In the genomic region with DNA sequence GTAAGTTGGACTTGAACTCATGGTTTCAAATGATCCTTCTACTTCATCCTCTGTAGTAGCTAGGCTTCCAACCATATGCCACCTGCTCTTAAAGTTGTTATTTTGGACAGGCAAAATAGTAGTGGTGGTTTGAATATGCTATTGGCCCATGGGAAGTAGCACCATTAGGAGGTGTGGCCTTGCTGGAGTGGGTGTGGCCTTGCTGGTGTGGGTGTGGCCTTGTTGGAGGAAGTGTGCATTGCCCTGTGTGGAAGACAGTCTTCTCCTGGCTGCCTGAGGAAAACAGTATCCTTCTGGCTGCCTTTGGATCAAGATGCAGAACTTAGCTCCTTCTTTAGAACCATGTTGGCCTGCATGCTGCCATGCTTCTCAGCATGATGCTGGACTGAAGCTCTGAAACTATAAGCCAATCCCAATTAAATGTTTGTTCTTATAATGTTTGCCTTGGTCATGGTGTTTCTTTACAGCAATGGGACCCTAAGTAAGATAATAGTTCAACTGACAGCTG, we compare ENCODE assay signal across 17 mouse cellular contexts. TPM values are rescaled to one million over a fixed set of nuclear protein-coding genes. Genes with fewer than 3 reads are reported as not detected.
DNase-seq lines count a peak whose midpoint lies in the region; ATAC-seq and TF ChIP-seq lines count a peak whose summit lies in the region.
"Had no signal": no experiment of that assay in that cellular context is flagged by ENCODE, and none has a peak within 500 bp of the region (broad histone marks: within the 10 kb centered on the region; RNA-seq: fewer than 3 reads in every experiment).

No protein-coding gene starts in this region.

- H3K27me3 ChIP-seq in thymus, adult 2 months (ENCODE audit: control insufficient read depth, insufficient read depth, low read length): no peaks in the 10 kb centered on the region
- H3K27me3 ChIP-seq in liver, adult 2 months (ENCODE audit: control insufficient read depth, insufficient read depth, low read length): no peaks in the 10 kb centered on the region
- H3K27me3 ChIP-seq: embryonic facial prominence, embryonic 13.5 days; forebrain, embryonic 12.5 days; neural tube, embryonic 12.5 days; Patski had no signal

- no peaks in the 10 kb centered on the region for H3K36me3 ChIP-seq in thymus, adult 2 months (ENCODE audit: control insufficient read depth, insufficient read depth, low read length)
- H3K36me3 ChIP-seq in liver, adult 2 months (ENCODE audit: control insufficient read depth, insufficient read depth, low read length): no peaks in the 10 kb centered on the region
- H3K36me3 ChIP-seq: embryonic facial prominence, embryonic 13.5 days; forebrain, embryonic 12.5 days; midbrain, embryonic 10.5 days; neural tube, embryonic 12.5 days had no signal

- no peaks in the 10 kb centered on the region for H3K4me1 ChIP-seq in thymus, adult 2 months (replicated peaks; ENCODE audit: control insufficient read depth, insufficient read depth, low read length)
- no peaks in the 10 kb centered on the region; the same call in 1 of the 2 replicates for H3K4me1 ChIP-seq in liver, adult 2 months (ENCODE audit: control insufficient read depth, insufficient read depth, low read length)

- intact Hi-C loops in heart, postnatal 10 days (cut with DNase I): no loop called here

- no peak for TF ChIP-seq POLR2A in thymus, adult 2 months (IDR thresholded peaks at IDR 0.05; ENCODE audit: control insufficient read depth, extremely low read depth, insufficient read depth, low read length, poor library complexity)
- TF ChIP-seq POLR2A in liver, adult 2 months (IDR thresholded peaks at IDR 0.05; ENCODE audit: extremely low read depth, insufficient read depth, low read length): no peak

- H3K9ac ChIP-seq in liver, adult 2 months (ENCODE audit: low read depth, low read length): no peak overlapping the region
- H3K9ac ChIP-seq: embryonic facial prominence, embryonic 13.5 days; forebrain, embryonic 12.5 days; hindbrain, embryonic 14.5 days; lung, embryonic 14.5 days; neural tube, embryonic 12.5 days had no signal

- H3K27ac ChIP-seq in thymus, adult 2 months (ENCODE audit: control insufficient read depth, insufficient read depth, low read length): no peak overlapping the region
- H3K27ac ChIP-seq in liver, adult 2 months (replicated peaks; ENCODE audit: insufficient read depth, low read depth, low read length): no peak overlapping the region
- H3K27ac ChIP-seq: embryonic facial prominence, embryonic 13.5 days; forebrain, embryonic 12.5 days; hindbrain, embryonic 14.5 days; midbrain, embryonic 10.5 days; neural tube, embryonic 12.5 days had no signal

- H3K4me3 ChIP-seq in thymus, adult 2 months (ENCODE audit: control insufficient read depth, insufficient read depth, low read length): no peak overlapping the region
- no peak overlapping the region for H3K4me3 ChIP-seq in liver, adult 2 months (ENCODE audit: insufficient read depth, low read depth, low read length)
- H3K4me3 ChIP-seq: embryonic facial prominence, embryonic 13.5 days; forebrain, embryonic 12.5 days; midbrain, embryonic 10.5 days; neural tube, embryonic 12.5 days had no signal

- no peak for ATAC-seq in activated CD4-positive, CD25-positive, alpha-beta regulatory T cell, adult 4 months
- ATAC-seq: Patski had no signal

- peak; percentile 18 for DNase-seq in thymus, adult 2 months
- no peak for DNase-seq in thymus, adult 18-20 months
- peak; percentile 53 for DNase-seq in MEL-GATA-1-ER (ENCODE audit: extremely low read depth, low read depth)
- DNase-seq in liver, adult 2 months (ENCODE audit: extremely low read depth, low read depth, low spot score): peak; percentile 24
- DNase-seq in gastrocnemius, adult 8-10 months (ENCODE audit: low spot score in 2 of 2): no peak
- DNase-seq in heart, postnatal 10 days: no peak
- DNase-seq: adrenal gland, postnatal 10 days; cerebellum, adult 11 months; gastrocnemius, postnatal 10 days; lung, embryonic 14.5 days had no signal

- H3K79me2 ChIP-seq in liver, adult 2 months (ENCODE audit: control insufficient read depth, insufficient read depth, low read length): peaks cover 9% of the 10 kb centered on the region; the same call in 1 of the 2 replicates

- no peak for TF ChIP-seq CTCF in thymus, adult 2 months (IDR thresholded peaks at IDR 0.05; ENCODE audit: borderline replicate concordance, control insufficient read depth, extremely low read depth, insufficient read depth, low read length, poor library complexity)
- TF ChIP-seq CTCF in liver, adult 2 months (IDR thresholded peaks at IDR 0.05; ENCODE audit: low read depth, low read length): no peak

RNA-seq across cellular contexts. Expression of gene Prkci, which starts 2.4 kb away (rescaled TPM):
- polyA plus RNA-seq in thymus, adult 2 months (2012; rRNA removed): 12.6 and 12.8 TPM in 2 replicates
- total RNA-seq in liver, adult 2 months (2014; rRNA removed): 11.3 and 11.6 TPM in 2 replicates
- 4.4 and 4.9 TPM in 2 replicates for polyA plus RNA-seq in liver, adult 2 months (2012; rRNA removed)
- 1 to 10 TPM; 1.9 to 4.3 (median 3.3) TPM for total RNA-seq in gastrocnemius, adult 8-10 months (2022)
- polyA plus RNA-seq in activated CD4-positive, CD25-positive, alpha-beta regulatory T cell, adult 4 months (2017; shearing (Covaris generic)): 1 to 10 TPM; 1.2 to 1.9 TPM
- total RNA-seq in heart, postnatal 10 days (2021): 10 to 100 TPM; 18.8 to 29.8 TPM

RNA-seq across cellular contexts. Expression of gene Phc3, which starts 23.9 kb away (rescaled TPM):
- 62.1 and 75.8 TPM in 2 replicates for polyA plus RNA-seq in thymus, adult 2 months (2012; rRNA removed)
- 13.3 and 14.3 TPM in 2 replicates for total RNA-seq in liver, adult 2 months (2014; rRNA removed)
- 6.7 and 9.8 TPM in 2 replicates for polyA plus RNA-seq in liver, adult 2 months (2012; rRNA removed)
- total RNA-seq in gastrocnemius, adult 8-10 months (2022): 10 to 100 TPM; 10.8 to 13.1 (median 11.9) TPM
- polyA plus RNA-seq in activated CD4-positive, CD25-positive, alpha-beta regulatory T cell, adult 4 months (2017; shearing (Covaris generic)): 10 to 100 TPM; 45.9 to 48.0 TPM
- total RNA-seq in heart, postnatal 10 days (2021): 10 to 100 TPM; 18.3 to 18.7 TPM

Comparison
In these comparisons a context has a peak if more than half of its experiments do, and no peak if none do; other contexts are left out.
1. DNase-seq: peak in thymus, adult 2 months (single experiment), MEL-GATA-1-ER (single experiment) and liver, adult 2 months (single experiment); none in thymus, adult 18-20 months (0 of 2), gastrocnemius, adult 8-10 months (0 of 2) and heart, postnatal 10 days (0 of 2).